Mouse (Mus musculus) cerebellum, adult 2 months (tissue): ENCODE measurements around the gene Ferd3l.

Source experiments
- CTCF ChIP-seq: fragments of 200-500 bp; IDR thresholded peaks from 2 replicates; pipeline ENCODE4 v1.5.1; 2011; ENCODE audit warnings: low read depth, mild to moderate bottlenecking, control low read depth, low read length, moderate library complexity, borderline replicate concordance; ENCODE audit not compliant: insufficient read depth
- POLR2A ChIP-seq: fragments of 200-500 bp; IDR thresholded peaks from 2 replicates; pipeline ENCODE4 v1.6.1; 2011; ENCODE audit warnings: low read length, control low read depth, borderline replicate concordance; ENCODE audit not compliant: insufficient read depth

DNA sequence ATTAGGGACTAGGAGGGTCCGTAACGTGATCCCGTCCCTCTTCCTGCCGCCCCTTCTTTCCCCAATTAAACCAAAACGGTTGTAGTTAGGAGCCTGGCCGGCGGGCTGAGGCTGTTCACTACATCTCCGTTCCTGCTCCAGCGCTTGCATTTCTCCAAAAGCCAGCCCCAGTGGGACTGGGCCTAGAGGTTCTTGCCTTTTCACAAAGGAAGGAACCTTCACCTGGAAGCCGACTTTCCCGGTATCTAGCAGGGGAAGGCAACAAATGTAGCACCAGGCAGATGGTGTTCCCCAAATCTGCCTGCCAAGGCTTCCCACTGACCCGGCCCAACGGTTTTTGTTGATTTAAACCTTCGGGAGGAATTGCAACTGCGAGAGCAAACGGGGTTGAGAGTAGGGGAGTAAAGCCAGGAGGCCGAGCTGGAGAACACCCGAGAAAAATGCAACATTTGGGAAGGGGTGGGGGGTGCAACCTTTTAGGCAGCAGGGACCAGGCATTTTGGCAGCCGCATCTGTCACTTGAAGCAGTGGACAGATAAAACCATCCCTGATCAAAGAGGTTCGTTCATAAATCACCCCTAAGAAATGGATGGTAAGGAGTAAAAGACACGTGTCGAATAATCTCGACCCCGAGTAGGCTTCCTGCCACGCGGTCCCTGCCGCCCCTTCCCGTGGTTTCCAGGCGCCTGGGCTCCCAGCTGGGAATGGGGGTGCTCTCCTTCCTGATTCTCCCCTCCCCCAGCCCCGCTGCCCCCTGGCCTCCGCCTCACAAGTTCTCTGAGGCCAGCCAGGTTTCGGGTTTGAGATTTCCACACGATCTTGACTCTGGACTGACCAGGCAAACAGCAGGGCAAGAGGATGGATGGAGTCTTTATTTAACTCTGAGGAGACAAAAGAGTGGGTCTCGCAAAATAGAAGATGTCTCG lies 38.5 kb downstream of the Ferd3l start:
- TF ChIP-seq CTCF (no peak), POLR2A (no peak)
